Mouse (Mus musculus) cerebellum, adult 2 months (tissue): ENCODE data around the gene Anapc16. TPM values are rescaled to one million over a fixed set of nuclear protein-coding genes. Genes with fewer than 3 reads are reported as not detected.

ENCODE experiments used
- DNase-seq, 2 experiments: peaks; one replicate each; pipeline ENCODE4 v3.0.0; 2021
- H3K27ac ChIP-seq: fragments of 200-500 bp; 2 replicates; pipeline ENCODE4 v1.5.1; 2012; ENCODE audit warnings: low read length, control low read depth, inconsistent platforms; ENCODE audit not compliant: insufficient read depth
- H3K27me3 ChIP-seq: fragments of 200-500 bp; 2 replicates; pipeline ENCODE4 v1.6.1; 2012; ENCODE audit warnings: inconsistent platforms, mild to moderate bottlenecking, low read length, moderate library complexity; ENCODE audit not compliant: control insufficient read depth, insufficient read depth
- H3K4me1 ChIP-seq: fragments of 200-500 bp; 2 replicates; pipeline ENCODE4 v1.6.1; 2011; ENCODE audit warnings: low read length; ENCODE audit not compliant: control insufficient read depth, insufficient read depth
- H3K4me3 ChIP-seq: fragments of 200-500 bp; replicated peaks from 2 replicates; pipeline ENCODE3; 2011; ENCODE audit warnings: mild to moderate bottlenecking, low read depth, low read length, control low read depth; ENCODE audit not compliant: insufficient read depth
- CTCF ChIP-seq: fragments of 200-500 bp; IDR thresholded peaks from 2 replicates; pipeline ENCODE4 v1.5.1; 2011; ENCODE audit warnings: low read depth, mild to moderate bottlenecking, control low read depth, low read length, moderate library complexity, borderline replicate concordance; ENCODE audit not compliant: insufficient read depth
- POLR2A ChIP-seq: fragments of 200-500 bp; IDR thresholded peaks from 2 replicates; pipeline ENCODE4 v1.6.1; 2011; ENCODE audit warnings: low read length, control low read depth, borderline replicate concordance; ENCODE audit not compliant: insufficient read depth
- WGBS: fragments of 180-500 bp; shearing (Covaris S2); methylation state at CpG from one replicate; pipeline ENCODE4 v1.1.7; 2018; 5-methylcytosine and 5-hydroxymethylcytosine counted together
- polyA plus RNA-seq: library from polyadenylated mRNA; depleted of rRNA; stranded (reverse); fragments of >200 nt; gene quantifications from 2 replicates; pipeline ENCODE4 v1.2.3, GENCODE M21; 2012

Anapc16 gene
- polyA plus RNA-seq, 1 experiment: 95.5 TPM

- Histone ChIP-seq H3K4me3 (peak overlapping the region; percentile 89), H3K27me3 (no peaks in the 10 kb centered on the region), H3K4me1 (peaks cover 9% of the 10 kb centered on the region), H3K27ac (peak overlapping the region; percentile 96)
- TF ChIP-seq CTCF (peak; percentile 61; the same call in 1 of the 2 replicates), POLR2A (peak; percentile 46; the same call in 1 of the 2 replicates)
- DNase-seq: peak; percentile 88 to 91
- under 1% methylated on average over 23 of the region's 23 CpGs for WGBS
These were observed 52.2 kb downstream of the Anapc16 start for GRCm38 (mm10) chr10:59950716-59951191.

GRCm38 (mm10) chr10:59949783-59950605 is 52.9 kb downstream of the Anapc16 start:
- WGBS: 3% methylated on average over 15 of the region's 15 CpGs
- H3K4me1 ChIP-seq: peaks cover 9% of the 10 kb centered on the region
- peak overlapping the region; percentile 96 for H3K27ac ChIP-seq
- no peak for DNase-seq
- no peaks in the 10 kb centered on the region for H3K27me3 ChIP-seq
- TF ChIP-seq CTCF (no peak), POLR2A (no peak)
- peak overlapping the region; percentile 89 for H3K4me3 ChIP-seq

GRCm38 (mm10) chr10:59949255-59949648 is 53.7 kb downstream of the Anapc16 start:
- Histone ChIP-seq H3K27ac (peak overlapping the region; percentile 25; the same call in 1 of the 2 replicates), H3K4me1 (peaks cover 11% of the 10 kb centered on the region), H3K27me3 (no peaks in the 10 kb centered on the region), H3K4me3 (peak overlapping the region; percentile 89)
- DNase-seq: peak; percentile 57 to 64
- TF ChIP-seq CTCF (no peak), POLR2A (no peak)
- 0% methylated on average over 1 of the region's 1 CpGs for WGBS

- DNase-seq: no peak
- WGBS: 41% methylated on average over 6 of the region's 6 CpGs
- TF ChIP-seq CTCF: no peak
- TF ChIP-seq POLR2A: no peak
- Histone ChIP-seq H3K4me1 (peaks cover 14% of the 10 kb centered on the region), H3K27me3 (no peaks in the 10 kb centered on the region), H3K4me3 (no peak overlapping the region), H3K27ac (peak overlapping the region; percentile 25; the same call in 1 of the 2 replicates)
These were observed 54.3 kb downstream of the Anapc16 start for GRCm38 (mm10) chr10:59948363-59949254.

- Histone ChIP-seq H3K4me1 (peaks cover 18% of the 10 kb centered on the region), H3K27ac (no peak overlapping the region)
- WGBS: 54% methylated on average over 7 of the region's 7 CpGs
These were observed 55.5 kb downstream of the Anapc16 start for GRCm38 (mm10) chr10:59947296-59948073.

GRCm38 (mm10) chr10:59946362-59946761 is 56.6 kb downstream of the Anapc16 start:
- H3K27me3 ChIP-seq: no peaks in the 10 kb centered on the region
- no peak overlapping the region for H3K4me3 ChIP-seq
- no peak for DNase-seq
- WGBS: 91% methylated on average over 5 of the region's 5 CpGs
- TF ChIP-seq CTCF (no peak), POLR2A (no peak)
- H3K4me1 ChIP-seq: peaks cover 25% of the 10 kb centered on the region
- H3K27ac ChIP-seq: no peak overlapping the region

More at GRCm38 (mm10) chr10:59947296-59948073, 55.5 kb downstream of the Anapc16 start:
- TF ChIP-seq POLR2A: no peak
- TF ChIP-seq CTCF: no peak
- DNase-seq: no peak
- H3K27me3 ChIP-seq: no peaks in the 10 kb centered on the region
- no peak overlapping the region for H3K4me3 ChIP-seq

GRCm38 (mm10) chr10:59945416-59945815 is 57.5 kb downstream of the Anapc16 start:
- no peak overlapping the region for H3K27ac ChIP-seq
- no peak overlapping the region for H3K4me3 ChIP-seq
- TF ChIP-seq CTCF (no peak), POLR2A (no peak)
- peaks cover 25% of the 10 kb centered on the region for H3K4me1 ChIP-seq
- peak in 1 of 2 experiments; percentile 66 for DNase-seq
- WGBS: 64% methylated on average over 3 of the region's 3 CpGs
- H3K27me3 ChIP-seq: no peaks in the 10 kb centered on the region
